Mouse (Mus musculus): Measurements from ENCODE around the gene Paf1. TPM values are rescaled to one million over a fixed set of nuclear protein-coding genes. Genes with fewer than 3 reads are reported as not detected.

Gene Paf1
- total RNA-seq, 2 experiments from 2014 or later: 76.7 to 86.6 TPM

DNA sequence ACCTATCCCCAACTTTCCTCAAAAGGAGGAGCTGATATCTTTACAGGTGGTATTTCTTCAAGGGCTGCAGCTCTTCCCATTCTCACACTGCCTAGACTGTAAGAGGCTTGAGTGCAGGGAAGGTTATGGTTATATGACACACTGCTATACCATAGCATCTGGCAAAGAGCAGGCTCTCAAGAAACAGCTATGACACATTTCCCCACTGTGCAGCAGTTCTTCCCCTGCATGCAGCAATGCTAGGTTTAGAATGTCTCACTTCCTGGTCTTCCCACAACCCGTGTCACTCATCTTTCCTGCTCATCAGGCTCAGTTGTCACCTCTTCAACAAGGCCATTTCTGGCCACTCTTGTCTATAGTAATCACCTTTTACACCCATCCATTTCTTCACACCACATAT, 37.8 kb downstream of the Paf1 start:
- no peak for DNase-seq (ENCODE audit: low spot score in 2 of 2)

DNA sequence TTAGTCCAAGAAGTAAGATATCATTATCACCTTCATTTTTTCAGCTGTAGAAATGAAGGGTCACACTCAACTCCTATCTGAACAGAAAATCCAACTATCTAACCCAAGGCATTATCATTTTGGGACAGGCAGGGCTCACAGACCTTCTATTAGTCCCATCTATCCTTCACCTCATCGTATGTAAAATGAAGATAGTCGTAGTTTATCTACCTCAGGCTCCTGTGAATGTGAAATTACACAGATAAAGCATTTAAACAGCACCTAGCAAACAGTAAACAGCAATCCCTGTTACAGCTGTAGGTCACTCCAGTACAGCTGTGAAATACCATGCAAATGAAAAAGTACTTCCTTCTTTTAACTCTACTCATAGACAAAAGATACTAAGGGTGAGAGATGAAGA, 39.5 kb downstream of the Paf1 start:
- DNase-seq (ENCODE audit: low spot score in 2 of 2): no peak

DNA sequence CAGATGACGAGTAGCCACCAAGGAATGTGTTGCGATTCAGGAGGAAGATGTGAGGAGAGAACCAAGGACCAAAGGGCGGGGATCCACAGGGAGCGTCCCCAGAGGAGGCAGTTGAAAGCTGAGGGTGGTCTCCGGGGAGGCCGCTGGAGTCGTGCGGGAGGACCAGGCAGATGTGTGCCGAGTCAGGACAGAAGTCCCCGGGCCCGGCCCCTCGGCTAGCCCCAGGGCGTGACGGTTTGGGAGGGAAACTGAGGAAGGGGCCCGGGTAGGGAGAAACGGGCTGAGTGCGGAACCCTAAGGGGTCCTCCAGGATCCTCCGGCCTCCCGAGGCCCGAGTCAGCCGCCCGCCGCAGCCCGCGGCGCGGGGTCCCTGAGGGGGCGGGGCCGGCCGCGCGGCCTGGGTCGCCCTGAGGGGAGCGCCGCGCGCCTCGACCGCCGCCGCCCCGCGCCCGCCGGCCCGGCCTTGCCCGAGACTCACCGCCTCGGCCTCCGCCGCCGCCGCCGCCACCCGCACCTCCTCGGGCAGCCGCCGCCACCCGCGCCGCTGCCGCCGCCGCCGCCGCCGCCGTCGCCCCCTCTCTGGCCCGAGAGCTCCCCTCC, 43.0 kb downstream of the Paf1 start:
- DNase-seq (ENCODE audit: low spot score in 2 of 2): peak; percentile 39 to 40

DNA sequence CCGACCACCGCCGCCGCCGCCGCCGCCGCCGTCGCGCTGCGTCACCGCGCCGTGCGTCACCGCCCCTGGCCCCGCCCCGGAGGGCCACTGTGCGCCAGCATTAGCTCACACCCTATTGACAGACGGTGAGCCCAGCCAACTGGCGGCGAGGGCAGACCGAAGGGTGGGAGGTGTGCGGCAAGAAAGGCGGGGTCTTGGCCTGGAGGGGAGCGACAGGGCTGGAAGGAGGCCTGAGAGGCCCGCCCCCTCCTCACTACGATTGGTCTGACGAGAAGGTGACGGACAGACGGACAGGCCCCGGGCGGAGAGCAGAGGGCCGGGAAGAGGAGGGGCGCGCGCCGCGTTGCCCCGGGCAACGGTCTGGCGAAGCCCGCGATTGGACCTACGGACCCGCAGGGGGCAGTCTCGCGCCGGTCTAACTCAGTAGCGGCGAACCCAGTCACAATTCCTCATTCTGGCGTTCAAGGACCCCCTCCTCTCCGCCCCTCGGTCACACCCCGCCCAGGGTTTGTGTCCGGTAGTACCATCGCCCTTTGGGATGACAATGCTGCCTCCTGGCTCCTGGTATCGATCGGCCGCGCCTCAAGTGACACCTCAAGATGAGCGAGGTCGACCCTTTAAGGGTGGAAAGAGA, 43.6 kb downstream of the Paf1 start:
- peak; percentile 97 to 98 for DNase-seq (ENCODE audit: low spot score in 2 of 2)

DNA sequence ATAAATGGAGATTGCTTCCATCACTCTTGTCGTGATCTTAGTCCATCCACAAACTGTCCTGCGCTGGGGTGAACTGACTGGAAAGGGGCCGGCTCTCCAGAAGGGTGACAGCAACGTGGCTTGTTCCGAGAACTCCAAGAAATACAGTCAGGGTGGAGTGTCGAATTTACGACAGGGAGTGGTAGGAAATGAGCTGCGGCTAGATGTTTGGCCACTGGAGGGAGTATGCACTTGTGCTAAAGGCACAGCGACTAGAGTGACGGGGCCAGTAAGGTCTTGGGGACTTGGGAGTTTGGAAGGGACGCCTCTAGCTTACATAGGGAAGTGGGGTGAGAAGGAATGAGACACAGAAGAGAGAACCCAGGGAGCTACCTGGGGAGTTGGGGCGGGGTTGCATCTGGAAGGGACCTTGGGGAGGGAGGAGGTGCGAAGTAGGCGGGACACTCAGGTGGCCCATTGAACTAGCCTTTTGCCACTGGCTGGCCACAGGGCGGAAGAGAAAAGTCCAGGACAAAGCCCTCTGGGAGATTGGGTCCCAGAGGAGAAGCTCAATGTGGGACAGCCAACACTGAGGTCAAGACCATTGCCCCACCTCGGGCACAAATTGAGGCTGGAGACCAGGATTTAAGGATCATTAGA, 44.3 kb downstream of the Paf1 start, which contains the start of gene Gmfg:
Gene Gmfg, plus strand, starts transcription at position 516 of the 639 bp plus-strand sequence.
- peak; percentile 66 to 75 for DNase-seq (ENCODE audit: low spot score in 2 of 2)

DNA sequence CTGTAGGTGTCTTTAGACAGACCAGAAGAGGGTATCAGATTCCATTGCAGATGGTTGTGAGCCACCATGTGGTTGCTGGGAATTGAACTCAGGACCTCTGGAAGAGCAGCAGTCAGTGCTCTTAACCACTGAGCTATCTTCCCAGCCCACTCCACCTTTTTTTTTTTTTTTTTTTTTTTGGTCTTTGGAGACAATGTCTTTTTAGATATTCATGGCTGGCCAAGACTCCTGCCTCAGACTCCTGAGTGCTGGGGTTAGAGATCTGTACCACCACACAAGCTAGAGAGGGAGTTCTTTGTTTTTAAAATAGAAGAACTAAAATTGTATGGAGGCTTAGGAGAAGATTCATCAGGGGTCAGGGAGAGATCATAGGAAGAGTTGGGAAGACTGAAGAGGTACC, 45.2 kb downstream of the Paf1 start:
- DNase-seq (ENCODE audit: low spot score in 2 of 2): no peak

DNA sequence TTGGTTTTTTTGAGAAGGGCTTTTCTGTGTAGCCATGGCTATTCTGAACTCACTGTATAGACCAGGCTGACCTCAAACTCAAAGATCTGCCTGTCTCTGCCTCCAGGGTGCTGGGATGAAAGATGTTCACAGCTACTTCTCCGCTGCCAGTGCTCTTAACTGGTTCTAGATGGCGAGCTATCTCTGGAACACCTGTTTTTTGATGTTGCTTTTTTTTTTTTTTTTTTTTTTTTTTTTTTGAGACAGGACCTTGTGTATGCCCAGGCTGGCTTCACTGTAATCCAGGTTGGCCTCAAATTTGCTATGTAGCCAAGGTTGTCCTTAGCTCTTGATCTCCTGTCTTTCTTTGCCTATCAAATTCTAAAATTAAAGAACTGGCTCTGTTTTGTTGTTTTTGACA, 46.0 kb downstream of the Paf1 start:
- no peak for DNase-seq (ENCODE audit: low spot score in 2 of 2)

DNA sequence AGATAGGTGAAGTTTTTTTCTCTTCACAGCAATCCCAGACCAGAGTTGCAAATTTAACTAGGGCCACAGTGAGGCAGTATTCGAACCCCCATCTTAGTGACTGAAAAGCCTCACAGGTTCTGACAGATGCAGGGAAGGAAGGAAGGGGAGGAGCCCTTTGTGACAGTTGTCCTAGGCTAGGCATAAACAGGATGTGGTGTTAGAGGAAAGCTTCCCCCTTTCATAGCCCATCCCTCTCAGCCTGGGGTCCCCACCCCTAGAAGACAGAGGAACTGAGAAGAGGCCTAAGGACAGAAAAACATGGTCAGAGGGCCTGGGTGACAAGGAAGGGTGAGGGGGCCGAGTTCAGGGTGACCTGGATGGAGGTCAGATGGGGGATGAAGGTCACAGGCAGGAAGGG, 48.0 kb downstream of the Paf1 start:
- DNase-seq (ENCODE audit: low spot score in 2 of 2): no peak

DNA sequence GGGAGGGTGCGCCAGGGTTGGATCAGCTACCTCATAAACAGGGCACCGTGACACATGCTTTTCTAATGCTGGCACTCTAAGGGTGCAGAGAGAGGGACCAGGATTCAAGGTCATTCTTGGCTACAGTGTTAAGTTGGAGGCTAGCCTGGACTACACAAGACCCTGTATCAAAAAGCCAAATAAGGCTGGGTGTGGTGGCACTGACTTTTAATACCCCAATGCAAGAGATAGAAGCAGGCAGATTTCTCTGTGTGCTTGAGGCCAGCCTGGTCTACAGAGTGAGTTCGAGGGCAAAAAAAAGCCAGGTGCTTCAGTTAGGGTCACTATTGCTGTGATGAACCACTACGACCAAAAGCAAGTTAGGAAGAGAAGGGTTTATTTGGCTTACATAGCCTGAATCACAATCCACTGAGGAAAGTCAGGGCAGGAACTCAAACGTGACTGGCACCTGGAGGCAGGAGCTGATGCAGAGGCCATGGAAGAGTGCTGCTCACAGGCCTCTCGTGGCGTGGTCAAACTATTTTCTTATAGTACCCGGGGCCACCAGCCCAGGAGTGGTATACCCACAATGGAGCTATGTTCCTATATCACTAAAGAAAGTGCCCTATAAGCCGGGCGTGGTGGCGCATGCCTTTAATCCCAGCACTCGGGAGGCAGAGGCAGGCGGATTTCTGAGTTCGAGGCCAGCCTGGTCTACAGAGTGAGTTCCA, 49.2 kb downstream of the Paf1 start:
- no peak for DNase-seq (ENCODE audit: low spot score in 2 of 2)

DNA sequence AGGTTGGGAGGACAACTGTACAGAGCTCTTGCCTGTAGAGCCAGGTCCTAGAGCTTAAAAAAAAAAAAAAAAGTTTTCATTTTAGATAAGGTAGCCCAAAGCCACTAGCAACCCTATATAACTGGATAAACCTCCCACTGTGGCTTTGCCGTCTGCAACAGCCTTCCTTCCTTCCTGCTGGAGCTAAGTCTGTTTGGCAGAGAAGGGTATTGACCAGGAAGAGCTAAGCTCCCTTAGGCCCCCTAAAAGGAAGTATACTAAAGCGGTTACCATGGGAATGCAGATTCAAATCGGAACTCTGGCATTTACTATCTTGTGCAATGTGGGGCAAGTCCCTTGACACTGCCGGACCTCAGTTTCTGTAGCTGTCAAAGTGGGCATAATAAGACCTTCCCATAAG, 49.9 kb downstream of the Paf1 start:
- no peak for DNase-seq (ENCODE audit: low spot score in 2 of 2)

DNA sequence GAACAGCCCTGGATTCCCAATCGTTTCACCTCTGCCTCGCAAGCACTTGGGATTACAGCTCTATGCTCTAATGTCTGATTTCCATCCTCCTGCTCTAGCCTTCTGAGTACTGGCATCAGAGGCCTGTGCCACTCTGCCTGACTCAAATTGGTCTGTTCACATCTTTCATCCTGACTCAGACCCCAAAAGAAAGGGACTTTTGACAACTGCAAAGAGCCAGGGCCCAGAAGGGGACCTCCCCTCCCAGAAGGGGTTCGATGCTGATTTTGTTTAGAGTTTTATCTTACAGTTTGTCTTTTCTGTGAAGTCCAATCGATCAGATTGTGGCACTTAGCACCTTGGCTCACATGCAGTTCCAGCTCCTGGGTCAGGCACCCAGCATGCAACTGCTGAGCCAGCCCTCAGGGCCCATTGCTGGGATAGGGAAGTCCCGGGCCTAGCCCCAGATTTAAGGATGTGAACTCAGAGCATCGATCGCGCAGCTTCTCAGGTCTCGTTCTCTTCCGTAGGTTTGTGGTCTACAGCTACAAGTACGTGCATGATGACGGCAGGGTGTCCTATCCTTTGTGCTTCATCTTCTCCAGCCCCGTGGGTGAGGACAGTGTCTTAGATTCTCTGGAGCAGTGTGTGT, 51.7 kb downstream of the Paf1 start:
- no peak for DNase-seq (ENCODE audit: low spot score in 2 of 2)

DNA sequence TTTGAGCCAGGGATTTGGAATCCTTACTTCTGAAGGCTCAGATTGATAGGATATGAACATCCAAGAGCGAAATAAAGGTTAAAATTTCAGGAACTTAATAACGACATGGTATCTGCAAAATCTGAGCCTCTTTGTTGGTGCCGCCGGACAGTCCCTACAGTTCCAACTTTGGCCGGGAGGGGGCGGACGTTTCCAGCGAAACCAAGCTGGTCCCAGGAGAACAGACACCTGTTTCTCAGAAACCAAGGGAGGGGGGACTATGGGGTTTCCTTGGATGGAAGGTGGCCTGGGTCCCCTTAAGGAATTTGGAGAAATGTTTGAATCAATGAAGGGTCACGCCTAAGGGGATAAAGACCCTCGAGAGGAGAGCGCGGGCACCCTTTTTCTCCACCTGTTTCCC, 53.7 kb downstream of the Paf1 start:
- peak; percentile 89 to 92 for DNase-seq (ENCODE audit: low spot score in 2 of 2)

DNA sequence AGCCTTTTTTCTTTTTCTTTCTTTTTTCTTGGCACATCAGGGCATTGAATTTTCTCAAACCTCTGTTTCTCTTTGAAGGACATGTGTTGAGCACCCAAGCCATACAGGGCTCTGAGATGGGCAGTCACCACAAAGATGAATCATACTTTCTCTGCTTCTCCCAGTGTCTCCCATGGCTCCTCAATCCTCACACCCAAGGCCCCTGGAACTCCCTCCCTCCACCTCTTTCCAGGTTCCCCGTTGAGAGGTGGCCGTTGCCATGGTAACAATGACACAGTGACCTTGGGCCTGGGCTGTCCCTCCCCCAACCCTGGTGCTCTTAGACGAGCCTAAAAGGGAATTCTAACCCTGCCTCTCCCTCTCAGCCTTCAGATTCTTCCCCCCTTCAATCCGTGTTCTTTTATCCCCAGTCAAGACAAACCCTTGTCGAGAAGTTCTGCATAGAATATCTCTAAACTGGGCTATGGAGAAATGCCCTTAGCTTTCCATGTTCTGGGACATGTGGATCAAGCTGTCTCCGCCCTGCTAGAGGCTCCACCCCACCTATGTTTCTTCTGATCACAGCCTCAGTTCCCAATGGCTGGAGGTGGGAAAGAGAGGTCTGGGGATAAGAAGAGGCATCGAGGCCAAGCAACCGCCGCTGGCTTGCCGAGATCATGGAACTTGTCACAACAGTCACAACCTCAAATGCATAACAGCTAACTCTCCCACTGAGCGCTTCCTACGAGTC, 54.5 kb downstream of the Paf1 start:
- DNase-seq (ENCODE audit: low spot score in 2 of 2): peak in 1 of 2 experiments; percentile 33

DNA sequence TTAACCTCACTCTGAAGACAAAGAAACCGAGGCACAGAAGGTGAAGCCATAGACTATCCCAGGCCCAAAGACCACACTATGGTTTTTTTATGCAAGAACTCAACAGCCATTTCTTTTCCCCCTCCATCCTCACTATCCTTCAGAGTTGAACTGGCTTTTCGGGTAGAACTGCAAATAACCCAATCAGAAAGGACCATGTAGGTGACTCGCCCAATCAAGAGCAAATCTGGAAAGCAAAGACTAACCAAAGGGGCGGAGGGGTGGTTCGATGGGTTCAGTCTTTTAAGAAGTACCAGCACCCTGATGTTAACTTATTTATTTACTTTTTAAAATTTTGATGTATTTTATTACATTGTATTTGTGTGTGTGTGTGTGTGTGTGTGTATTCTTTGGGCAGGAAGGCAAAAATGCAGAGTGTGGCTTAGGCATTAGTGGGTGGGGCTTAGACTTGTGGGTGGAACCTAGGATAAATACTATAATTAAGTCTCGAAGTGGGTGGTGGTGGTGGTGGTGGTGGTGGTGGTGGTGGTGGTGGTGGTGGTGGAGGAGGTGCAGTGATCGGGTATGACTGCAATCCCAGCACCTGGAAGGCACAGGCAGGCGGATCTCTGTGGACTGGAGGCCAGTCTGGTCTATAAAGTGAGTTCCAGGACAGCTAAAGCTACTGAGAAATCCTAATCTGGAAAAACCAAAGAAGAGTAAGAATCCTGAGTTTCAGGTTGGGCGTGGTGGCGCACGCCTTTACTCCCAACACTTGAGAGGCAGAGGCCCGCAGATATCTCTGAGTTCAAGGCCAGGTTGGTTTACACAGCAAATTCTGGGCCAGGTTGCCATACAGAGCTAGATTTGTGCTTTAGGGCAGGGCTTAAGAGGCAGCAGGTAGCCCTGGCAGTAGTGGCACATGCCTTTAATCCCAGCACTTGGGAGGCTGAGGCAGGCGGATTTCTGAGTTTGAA, 55.4 kb downstream of the Paf1 start:
- DNase-seq (ENCODE audit: low spot score in 2 of 2): no peak

Other genes starting within 250 kb of the Paf1 start
- 100 to 1,000 TPM in 1 of 2 experiments, 10 to 100 TPM in 1; 98.0 to 114 TPM for gene Fbl, start 223.2 kb upstream of the Paf1 start, total RNA-seq (2021)
- gene Dyrk1b, start 213.5 kb upstream of the Paf1 start, total RNA-seq (2021): 10 to 100 TPM; 21.3 to 22.9 TPM
- gene Eid2, start 125.1 kb upstream of the Paf1 start, total RNA-seq (2021): 10 to 100 TPM; 22.3 to 27.8 TPM
- 10 to 100 TPM in 1 of 2 experiments, 1 to 10 TPM in 1; 9.4 to 10.1 TPM for gene Eid2b, start 115.2 kb upstream of the Paf1 start, total RNA-seq (2021)
- not detected for gene Selenov, start 101.8 kb upstream of the Paf1 start, total RNA-seq (2021)
- under 1 TPM in 1 of 2 experiments, not detected in 1; 0.35 TPM for gene Dll3, start 90.7 kb upstream of the Paf1 start, total RNA-seq (2021)
- 10 to 100 TPM; 72.4 to 98.0 TPM for gene Timm50, start 80.9 kb upstream of the Paf1 start, total RNA-seq (2021)
- gene Supt5, start 54.2 kb upstream of the Paf1 start, total RNA-seq (2021): 100 to 1,000 TPM; 143 to 193 TPM
- gene Rps16, start 42.3 kb upstream of the Paf1 start, total RNA-seq (2021): 100 to 1,000 TPM; 983 to 986 TPM
- 10 to 100 TPM; 14.4 to 22.2 TPM for gene Plekhg2, start 20.4 kb upstream of the Paf1 start, total RNA-seq (2021)
- 10 to 100 TPM; 15.5 to 16.5 TPM for gene Zfp36, start 12.7 kb upstream of the Paf1 start, total RNA-seq (2021)
- gene Med29, start 243 bp upstream of the Paf1 start, total RNA-seq (2021): 10 to 100 TPM; 36.9 to 37.0 TPM
- gene Gmfg, start 44.5 kb downstream of the Paf1 start, total RNA-seq (2021): 1 to 10 TPM; 8.0 to 9.5 TPM
- gene Lrfn1, start 59.0 kb downstream of the Paf1 start, total RNA-seq (2021): 10 to 100 TPM; 10.7 to 13.1 TPM
- not detected for gene Ifnl2, start 117.5 kb downstream of the Paf1 start, total RNA-seq (2021)
- not detected for gene Ifnl3, start 129.9 kb downstream of the Paf1 start, total RNA-seq (2021)
- not detected for gene Sycn, start 147.9 kb downstream of the Paf1 start, total RNA-seq (2021)
- gene Nccrp1, start 154.3 kb downstream of the Paf1 start, total RNA-seq (2021): not detected
- gene Samd4b, start 205.2 kb downstream of the Paf1 start, total RNA-seq (2021): 10 to 100 TPM; 67.9 to 72.7 TPM
- gene Pak4, start 205.2 kb downstream of the Paf1 start, total RNA-seq (2021): 10 to 100 TPM; 21.4 to 25.2 TPM
- not detected for gene Acp7, start 238.4 kb downstream of the Paf1 start, total RNA-seq (2021)

Data from adrenal gland, adult 18-20 months (tissue).